Mouse (Mus musculus) cortical plate, adult 2 months (tissue): ENCODE measurements at regions not wholly inside any gene's neighbourhood (a gene's known extent, or its start where the extent isn't known, plus 50 kb on each side); places are given as distances from the start of the nearest gene placed in this dataset.

ENCODE experiments used
- CTCF ChIP-seq: fragments of 200-500 bp; IDR thresholded peaks from 2 replicates; pipeline ENCODE4 v1.5.1; 2011; ENCODE audit warnings: mild to moderate bottlenecking, control low read depth, low read length; ENCODE audit not compliant: insufficient read depth; ENCODE audit errors: extremely low read depth
- POLR2A ChIP-seq: fragments of 200-500 bp; IDR thresholded peaks from 2 replicates; pipeline ENCODE4 v1.6.1; 2011; ENCODE audit warnings: mild to moderate bottlenecking, low read length, control low read depth; ENCODE audit not compliant: insufficient read depth; ENCODE audit errors: extremely low read depth

DNA sequence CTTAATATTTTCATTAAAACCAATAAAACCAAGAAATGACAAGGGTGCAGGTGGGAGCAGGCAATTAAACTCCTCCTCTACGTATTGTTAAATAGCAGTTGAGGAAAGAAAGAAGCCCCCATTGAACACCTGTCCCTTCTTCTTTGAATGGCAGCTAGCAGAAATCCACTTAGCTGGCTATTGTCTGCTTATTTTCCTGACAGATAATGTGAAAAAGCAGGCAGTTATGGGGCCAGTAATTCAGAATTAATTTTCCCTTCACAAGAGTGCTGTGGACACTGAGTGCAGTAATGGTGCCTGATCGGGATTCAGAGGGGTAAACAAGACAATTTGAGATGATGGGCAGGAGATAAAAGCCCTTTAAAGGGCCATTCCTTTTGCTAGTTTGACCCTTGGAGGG is 602.5 kb upstream of the Tle4 start:
- TF ChIP-seq POLR2A (no peak), CTCF (no peak)
